Mouse (Mus musculus): ENCODE results near the gene Tmem232. TPM values are rescaled to one million over a fixed set of nuclear protein-coding genes. Genes with fewer than 3 reads are reported as not detected.
"Not testable (repeated sequence)": the region's sequence is repeated elsewhere in the genome, so short reads cannot be mapped to it uniquely, and the experiment has no call there.

Tmem232 gene
- polyA plus RNA-seq, 1 experiment from 2014 or later: not detected

GRCm38 (mm10) chr17:65225347-65225916 lies 315.1 kb downstream of the Tmem232 start:
- 71% methylated on average over 6 of the region's 6 CpGs for WGBS
- Histone ChIP-seq H3K27ac (ENCODE audit: low read depth, low read length) (no peak overlapping the region), H3K4me2 (replicated peaks; ENCODE audit: low read depth, low read length) (no peak overlapping the region), H3K4me1 (ENCODE audit: control insufficient read depth, insufficient read depth, low read length) (no peaks in the 10 kb centered on the region), H3K36me3 (ENCODE audit: control insufficient read depth, insufficient read depth, low read length) (no peaks in the 10 kb centered on the region), H3K27me3 (ENCODE audit: control insufficient read depth, insufficient read depth, low read length) (no peaks in the 10 kb centered on the region), H3K4me3 (ENCODE audit: low read length) (no peak overlapping the region), H3K9ac (ENCODE audit: low read depth, low read length) (no peak overlapping the region), H3K9me3 (ENCODE audit: control insufficient read depth, low read length) (no peaks in the 10 kb centered on the region)
- ATAC-seq (ENCODE audit: low FRiP score, low TSS enrichment): no peak

GRCm38 (mm10) chr17:65221687-65222086 lies 318.9 kb downstream of the Tmem232 start:
- not testable (repeated sequence) for H3K9me3 ChIP-seq (ENCODE audit: control insufficient read depth, low read length); H3K4me2 ChIP-seq (replicated peaks; ENCODE audit: low read depth, low read length); H3K9ac ChIP-seq (ENCODE audit: low read depth, low read length); H3K27ac ChIP-seq (ENCODE audit: low read depth, low read length); H3K27me3 ChIP-seq (ENCODE audit: control insufficient read depth, insufficient read depth, low read length); H3K4me3 ChIP-seq (ENCODE audit: low read length); H3K36me3 ChIP-seq (ENCODE audit: control insufficient read depth, insufficient read depth, low read length); ATAC-seq (ENCODE audit: low FRiP score, low TSS enrichment); H3K4me1 ChIP-seq (ENCODE audit: control insufficient read depth, insufficient read depth, low read length)
- 91% methylated on average over 6 of the region's 6 CpGs for WGBS

Small RNA genes within 50 kb of the gene (microRNA-seq; reads per million reads assigned to microRNA genes)
- gene Gm25731: not detected

Other genes starting within 250 kb of the Tmem232 start
- gene Vapa, start 72.8 kb upstream of the Tmem232 start, polyA plus RNA-seq (2014; fragmentation: Nextera tagmentation; extraction: Ambion mirVana): 190 and 201 TPM in 2 replicates
- not detected in 2 replicates for gene Txndc2, start 101.4 kb upstream of the Tmem232 start, polyA plus RNA-seq (2014; fragmentation: Nextera tagmentation; extraction: Ambion mirVana)
- 21.2 and 38.0 TPM in 2 replicates for gene Rab31, start 232.0 kb upstream of the Tmem232 start, polyA plus RNA-seq (2014; fragmentation: Nextera tagmentation; extraction: Ambion mirVana)
- 37.4 and 53.5 TPM in 2 replicates for gene Ppp4r1, start 241.8 kb upstream of the Tmem232 start, polyA plus RNA-seq (2014; fragmentation: Nextera tagmentation; extraction: Ambion mirVana)